Mouse (Mus musculus): ENCODE measurements around the gene Gps2. TPM values are rescaled to one million over a fixed set of nuclear protein-coding genes. Genes with fewer than 3 reads are reported as not detected.

Gps2 gene
- polyA plus RNA-seq, 1 experiment: 104 TPM

DNA sequence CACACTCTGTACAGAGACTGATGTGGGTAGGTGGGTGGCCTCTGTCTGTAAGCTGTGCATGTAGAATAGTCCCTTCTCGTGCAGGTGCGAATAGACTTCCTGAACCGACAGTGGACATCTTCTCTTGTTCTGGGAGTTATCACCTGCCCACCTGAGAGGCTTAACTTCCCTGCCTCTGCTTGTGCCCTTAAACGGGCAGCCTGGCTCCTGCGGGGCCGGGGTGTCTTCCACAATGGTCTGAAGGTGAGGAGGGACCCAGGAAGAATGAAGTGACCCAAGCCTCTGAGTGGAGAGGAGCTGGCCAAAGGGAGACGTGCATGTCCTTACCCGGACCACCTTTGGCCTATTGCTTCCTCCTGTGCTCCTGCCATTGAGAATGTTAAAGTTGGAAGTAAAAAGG lies 3.5 kb upstream of the Gps2 start:
- Histone ChIP-seq H3K4me1 (ENCODE audit: control insufficient read depth, insufficient read depth, insufficient read length, low read length) (peaks cover 9% of the 10 kb centered on the region), H3K27me3 (ENCODE audit: control insufficient read depth, insufficient read depth, low read length) (no peaks in the 10 kb centered on the region), H3K27ac (ENCODE audit: insufficient read depth, low read depth, low read length) (no peak overlapping the region), H3K4me3 (ENCODE audit: low read depth, low read length) (no peak overlapping the region), H3K36me3 (ENCODE audit: control insufficient read depth, insufficient read depth, low read length) (peaks cover 72% of the 10 kb centered on the region)
- TF ChIP-seq CTCF (IDR thresholded peaks at IDR 0.05; ENCODE audit: extremely low read depth, insufficient read length, insufficient replicate concordance, low read depth, low read length): no peak
- no peak for TF ChIP-seq POLR2A (IDR thresholded peaks at IDR 0.05; ENCODE audit: low read depth, low read length)
- WGBS: 89% methylated on average over 8 of the region's 8 CpGs

DNA sequence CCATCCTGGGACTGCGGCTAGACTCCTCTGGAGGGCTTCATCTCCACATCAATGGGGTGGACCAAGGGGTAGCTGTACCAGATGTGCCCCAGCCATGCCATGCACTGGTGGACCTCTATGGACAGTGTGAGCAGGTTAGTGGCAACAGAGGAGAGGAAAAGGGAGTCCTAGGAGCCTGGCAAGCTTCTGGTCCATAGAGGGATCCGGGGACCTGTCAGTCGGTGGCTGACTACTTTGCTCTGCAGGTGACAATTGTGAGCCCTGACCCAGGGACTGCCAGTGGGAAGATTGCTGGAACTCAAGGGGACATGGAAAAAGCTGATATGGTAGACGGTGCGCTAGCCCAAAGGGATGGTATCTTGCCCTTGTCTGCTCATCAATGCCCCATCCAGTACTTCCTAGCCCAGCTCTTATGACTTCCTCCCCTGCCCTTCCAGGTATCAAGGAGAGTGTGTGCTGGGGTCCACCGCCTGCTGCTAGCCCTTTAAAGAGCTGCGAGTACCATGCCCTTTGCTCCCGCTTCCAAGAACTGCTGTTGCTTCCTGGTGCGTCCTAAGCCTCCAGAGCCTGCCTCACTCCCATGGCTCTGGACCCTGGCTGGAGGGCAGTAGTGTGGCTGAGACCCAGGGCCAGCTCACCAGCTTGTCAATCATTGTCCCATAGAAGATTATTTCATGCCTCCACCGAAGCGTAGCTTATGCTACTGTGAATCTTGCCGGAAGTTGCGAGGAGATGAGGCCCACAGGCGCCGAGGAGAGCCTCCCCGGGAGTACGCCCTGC lies 2.7 kb upstream of the Gps2 start:
- Histone ChIP-seq H3K27me3 (ENCODE audit: control insufficient read depth, insufficient read depth, low read length) (no peaks in the 10 kb centered on the region), H3K36me3 (ENCODE audit: control insufficient read depth, insufficient read depth, low read length) (peaks cover 70% of the 10 kb centered on the region), H3K4me1 (ENCODE audit: control insufficient read depth, insufficient read depth, insufficient read length, low read length) (peaks cover 9% of the 10 kb centered on the region), H3K4me3 (ENCODE audit: low read depth, low read length) (peak overlapping the region; percentile 45), H3K27ac (ENCODE audit: insufficient read depth, low read depth, low read length) (peak overlapping the region; percentile 52; the same call in 1 of the 2 replicates)
- WGBS: 77% methylated on average over 17 of the region's 17 CpGs
- TF ChIP-seq CTCF (IDR thresholded peaks at IDR 0.05; ENCODE audit: extremely low read depth, insufficient read length, insufficient replicate concordance, low read depth, low read length): no peak
- no peak for TF ChIP-seq POLR2A (IDR thresholded peaks at IDR 0.05; ENCODE audit: low read depth, low read length)

DNA sequence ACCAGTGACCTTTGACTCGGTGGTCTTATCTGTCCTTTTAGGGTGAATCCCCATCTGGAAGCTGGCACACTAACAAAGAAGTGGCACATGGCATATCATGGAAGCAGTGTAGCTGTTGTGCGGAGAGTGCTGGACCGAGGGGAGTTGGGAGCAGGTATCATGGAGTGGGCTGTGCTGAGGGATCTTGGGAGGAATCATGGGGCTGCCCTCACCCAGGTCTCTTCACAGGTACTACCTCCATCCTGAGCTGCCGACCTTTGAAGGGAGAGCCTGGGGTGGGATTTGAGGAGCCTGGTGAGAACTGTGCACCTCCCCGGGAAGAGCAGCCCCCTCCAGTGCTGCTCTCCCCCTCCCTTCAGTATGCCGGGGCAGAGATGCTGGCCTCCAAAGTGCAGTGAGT lies 2.0 kb upstream of the Gps2 start:
- WGBS: 83% methylated on average over 6 of the region's 6 CpGs
- Histone ChIP-seq H3K4me3 (ENCODE audit: low read depth, low read length) (peak overlapping the region; percentile 45), H3K4me1 (ENCODE audit: control insufficient read depth, insufficient read depth, insufficient read length, low read length) (peaks cover 9% of the 10 kb centered on the region), H3K27me3 (ENCODE audit: control insufficient read depth, insufficient read depth, low read length) (no peaks in the 10 kb centered on the region), H3K27ac (ENCODE audit: insufficient read depth, low read depth, low read length) (peak overlapping the region; percentile 52; the same call in 1 of the 2 replicates), H3K36me3 (ENCODE audit: control insufficient read depth, insufficient read depth, low read length) (peaks cover 68% of the 10 kb centered on the region)
- TF ChIP-seq POLR2A (IDR thresholded peaks at IDR 0.05; ENCODE audit: low read depth, low read length) (no peak), CTCF (IDR thresholded peaks at IDR 0.05; ENCODE audit: extremely low read depth, insufficient read length, insufficient replicate concordance, low read depth, low read length) (no peak)

DNA sequence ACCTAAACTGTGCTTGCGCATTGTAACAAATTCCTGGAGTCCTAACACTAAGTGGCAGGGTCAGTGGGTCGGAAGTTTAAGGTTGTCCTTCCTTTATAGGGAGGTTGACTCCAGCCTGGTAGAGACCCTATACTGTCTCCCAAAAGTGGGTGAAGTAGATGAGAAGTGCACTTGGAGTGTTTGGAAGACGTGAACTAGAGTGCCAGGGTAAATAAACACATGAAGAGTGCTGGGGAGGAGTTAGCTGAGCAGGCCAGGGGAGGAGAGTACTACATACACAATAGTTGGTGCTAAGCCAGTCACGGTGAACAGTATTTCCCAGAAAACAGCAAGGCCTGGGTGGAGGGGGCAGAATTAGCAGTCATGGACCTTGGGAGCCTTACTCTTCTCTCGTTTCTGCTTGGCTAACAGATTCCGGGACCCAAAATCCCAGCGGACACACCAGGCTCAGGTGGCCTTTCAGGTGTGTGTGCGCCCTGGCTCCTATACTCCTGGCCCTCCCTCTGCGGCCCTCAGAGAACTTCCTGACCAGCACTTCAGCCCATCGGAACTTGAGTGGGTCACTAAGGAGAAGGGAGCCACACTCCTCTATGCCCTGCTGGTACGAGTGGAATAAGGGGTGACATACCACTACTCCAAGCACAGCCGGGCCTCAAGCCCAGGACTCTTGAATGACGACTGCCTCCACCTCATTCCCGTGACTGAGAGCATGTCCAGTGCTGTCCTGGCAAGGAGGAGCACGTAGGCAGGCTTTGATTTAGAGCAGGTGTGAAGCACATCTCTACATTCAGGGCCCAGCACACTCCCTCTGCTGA lies 765 bp upstream of the Gps2 start:
- WGBS: 73% methylated on average over 15 of the region's 15 CpGs
- H3K36me3 ChIP-seq (ENCODE audit: control insufficient read depth, insufficient read depth, low read length): peaks cover 67% of the 10 kb centered on the region
- TF ChIP-seq POLR2A (IDR thresholded peaks at IDR 0.05; ENCODE audit: low read depth, low read length): no peak
- no peak for TF ChIP-seq CTCF (IDR thresholded peaks at IDR 0.05; ENCODE audit: extremely low read depth, insufficient read length, insufficient replicate concordance, low read depth, low read length)
- H3K4me3 ChIP-seq (ENCODE audit: low read depth, low read length): peak overlapping the region; percentile 92
- no peak overlapping the region for H3K27ac ChIP-seq (ENCODE audit: insufficient read depth, low read depth, low read length)
- no peaks in the 10 kb centered on the region for H3K27me3 ChIP-seq (ENCODE audit: control insufficient read depth, insufficient read depth, low read length)
- H3K4me1 ChIP-seq (ENCODE audit: control insufficient read depth, insufficient read depth, insufficient read length, low read length): peaks cover 9% of the 10 kb centered on the region

DNA sequence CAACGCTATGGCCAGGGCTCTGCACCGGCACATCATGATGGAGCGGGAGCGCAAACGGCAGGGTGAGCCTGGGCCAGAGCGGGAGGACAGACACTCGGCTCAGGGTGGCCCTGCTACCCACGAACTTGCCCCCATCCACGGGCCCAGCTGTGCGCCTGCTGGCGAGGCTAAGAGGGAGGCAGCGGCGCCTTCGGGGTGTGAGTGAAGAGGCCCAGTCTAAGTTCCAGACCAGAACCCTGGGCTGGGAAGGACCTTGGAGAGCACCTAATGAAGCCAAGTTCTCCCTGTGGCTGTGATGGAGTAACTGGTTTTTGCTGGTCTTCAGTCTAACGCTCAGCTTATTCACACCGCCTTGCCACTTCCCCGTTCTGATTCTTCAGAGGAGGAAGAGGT lies 680 bp downstream of the Gps2 start:
- WGBS: 2% methylated on average over 17 of the region's 17 CpGs
- Histone ChIP-seq H3K4me1 (ENCODE audit: control insufficient read depth, insufficient read depth, insufficient read length, low read length) (peaks cover 14% of the 10 kb centered on the region), H3K4me3 (ENCODE audit: low read depth, low read length) (peak overlapping the region; percentile 92), H3K27ac (ENCODE audit: insufficient read depth, low read depth, low read length) (peak overlapping the region; percentile 51), H3K36me3 (ENCODE audit: control insufficient read depth, insufficient read depth, low read length) (peaks cover 63% of the 10 kb centered on the region), H3K27me3 (ENCODE audit: control insufficient read depth, insufficient read depth, low read length) (no peaks in the 10 kb centered on the region)
- no peak for TF ChIP-seq POLR2A (IDR thresholded peaks at IDR 0.05; ENCODE audit: low read depth, low read length)
- TF ChIP-seq CTCF (IDR thresholded peaks at IDR 0.05; ENCODE audit: extremely low read depth, insufficient read length, insufficient replicate concordance, low read depth, low read length): no peak

DNA sequence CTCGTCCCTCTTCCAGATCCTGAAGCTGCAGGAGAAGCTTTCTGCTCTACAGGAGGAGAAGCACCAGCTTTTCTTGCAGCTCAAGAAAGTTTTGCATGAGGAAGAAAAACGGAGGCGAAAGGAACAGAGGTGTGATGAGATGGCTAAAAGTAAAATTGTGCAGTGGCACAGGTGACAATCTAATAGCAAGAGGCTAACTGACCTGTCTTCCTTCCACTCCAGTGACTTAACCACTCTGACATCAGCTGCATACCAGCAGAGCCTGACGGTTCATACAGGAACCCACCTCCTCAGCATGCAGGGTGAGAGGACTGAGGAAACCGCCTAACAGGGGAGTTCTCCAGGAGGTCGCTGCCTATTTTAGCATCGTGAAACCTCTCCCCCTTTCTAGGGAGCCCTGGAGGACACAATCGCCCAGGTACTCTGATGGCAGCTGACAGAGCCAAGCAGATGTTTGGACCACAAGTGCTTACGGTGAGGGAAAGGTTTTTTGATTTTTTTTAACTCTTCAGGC lies 1.3 kb downstream of the Gps2 start:
- Histone ChIP-seq H3K4me3 (ENCODE audit: low read depth, low read length) (peak overlapping the region; percentile 92; the same call in 1 of the 2 replicates), H3K36me3 (ENCODE audit: control insufficient read depth, insufficient read depth, low read length) (peaks cover 58% of the 10 kb centered on the region), H3K4me1 (ENCODE audit: control insufficient read depth, insufficient read depth, insufficient read length, low read length) (peaks cover 14% of the 10 kb centered on the region), H3K27ac (ENCODE audit: insufficient read depth, low read depth, low read length) (no peak overlapping the region), H3K27me3 (ENCODE audit: control insufficient read depth, insufficient read depth, low read length) (no peaks in the 10 kb centered on the region)
- TF ChIP-seq POLR2A (IDR thresholded peaks at IDR 0.05; ENCODE audit: low read depth, low read length): no peak
- TF ChIP-seq CTCF (IDR thresholded peaks at IDR 0.05; ENCODE audit: extremely low read depth, insufficient read length, insufficient replicate concordance, low read depth, low read length): no peak
- whole genome bisulfite sequencing: 31% methylated on average over 9 of the region's 9 CpGs
